Mouse (Mus musculus): ENCODE results near the gene Map6.

The Map6 gene

DNA sequence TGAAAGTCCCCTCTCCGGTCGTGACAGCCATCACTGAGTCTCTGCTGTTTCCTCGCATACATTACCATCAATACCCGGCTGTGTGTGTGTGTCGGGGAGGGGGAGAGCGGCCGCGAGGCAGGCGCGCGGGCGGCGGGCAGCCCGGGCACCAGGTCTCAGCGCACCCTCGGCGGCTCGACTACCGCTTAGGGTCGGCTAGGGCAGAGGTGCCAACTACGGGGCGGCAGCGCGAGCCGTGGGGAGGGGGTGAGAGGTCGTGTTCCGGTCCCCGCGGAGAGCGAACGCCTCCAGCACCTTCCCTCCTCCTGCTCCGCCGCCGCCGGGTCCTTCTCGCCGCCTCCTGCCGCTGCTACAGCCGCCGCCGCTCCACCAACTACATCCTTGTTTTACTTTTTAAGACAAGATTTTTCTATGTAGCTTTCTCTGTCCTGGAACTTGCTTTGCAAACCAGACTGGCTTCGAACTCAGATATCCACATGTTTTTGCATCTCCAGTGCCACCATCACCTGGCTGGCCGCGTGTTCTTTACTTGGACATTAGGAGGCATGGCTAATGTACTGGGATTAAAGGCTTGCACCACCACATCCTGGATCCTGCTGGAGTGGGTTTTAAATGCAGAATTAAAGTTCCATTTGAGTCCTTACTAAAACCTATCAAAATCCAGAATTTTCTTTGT is 18.2 kb upstream of the Map6 start:
- POLR2A ChIA-PET: interaction anchor here in 3 of 4 experiments (0.7 to 3.4 kb wide), 20 partner anchors 11 to 287 kb away, joined by 3 to 34 read pairs (median 4); partner anchors contain the start of genes Mogat2 (in 2 of the 3) and Uvrag (in 1 of the 3)

DNA sequence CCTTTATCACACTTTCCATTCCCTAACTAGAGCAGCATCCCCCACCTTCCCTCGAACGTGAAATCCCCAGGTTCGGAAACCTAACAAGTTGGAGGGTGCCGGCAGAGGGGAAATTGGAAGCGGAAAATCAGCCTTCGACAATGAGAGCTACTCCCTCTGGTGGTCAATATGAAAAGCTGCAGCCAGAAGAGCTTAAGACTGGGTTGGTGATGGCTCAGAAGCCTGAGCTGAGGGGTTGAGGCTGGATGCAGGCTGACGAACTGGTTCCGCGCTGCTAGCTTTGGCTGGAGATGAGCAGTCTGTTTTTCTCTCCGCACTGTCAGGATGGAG is 17.7 kb upstream of the Map6 start:
- CTCF ChIA-PET: interaction anchor here (0.5 to 2.8 kb wide), 69 partner anchors 9 to 1435 kb away, joined by 3 to 39 read pairs (median 4); partner anchors contain the start of genes Mogat2 (in 3 of the 4), Dgat2 (in 2 of the 4), Map6 (in 2 of the 4) and Uvrag (in 2 of the 4)
- POLR2A ChIA-PET: interaction anchor here in 3 of 4 experiments (0.7 to 3.4 kb wide), 26 partner anchors 11 to 287 kb away, joined by 3 to 34 read pairs (median 4); partner anchors contain the start of genes Mogat2 (in 2 of the 3), Gdpd5 (in 1 of the 3), Map6 (in 1 of the 3) and Uvrag (in 1 of the 3)

More for the DNA sequence above, 18.2 kb upstream of the Map6 start:
- CTCF ChIA-PET: interaction anchor here (0.5 to 2.8 kb wide), 49 partner anchors 8 to 1435 kb away, joined by 3 to 39 read pairs (median 5); partner anchors contain the start of genes Map6 (in 2 of the 4), Mogat2 (in 2 of the 4), Dgat2 (in 1 of the 4) and Gdpd5 (in 1 of the 4)

DNA sequence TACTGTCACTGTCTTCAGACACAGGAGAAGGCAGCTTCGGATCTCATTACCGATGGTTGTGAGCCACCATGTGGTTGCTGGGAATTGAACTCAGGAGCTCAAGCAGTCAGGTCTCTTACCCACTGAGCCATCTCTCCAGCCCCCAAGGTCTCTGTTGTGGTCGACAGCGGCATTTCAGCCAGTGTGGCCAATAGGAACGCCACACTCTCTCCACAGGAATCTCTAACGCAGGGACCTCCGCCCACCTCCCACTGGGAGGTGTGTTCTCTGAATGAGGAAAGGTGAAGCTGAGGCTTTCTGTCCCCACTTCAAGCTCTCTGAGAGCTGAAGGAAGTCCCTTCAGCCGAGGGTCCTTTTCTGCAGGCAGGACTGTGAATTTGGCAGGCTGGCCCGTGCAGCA is 16.9 kb upstream of the Map6 start:
- ChIA-PET CTCF (interaction anchor here (0.6 to 2.8 kb wide), 42 partner anchors 11 to 500 kb away, joined by 3 to 39 read pairs (median 5); partner anchors contain the start of genes Map6 (in 2 of the 4), Mogat2 (in 2 of the 4), Uvrag (in 2 of the 4) and Dgat2 (in 1 of the 4)), POLR2A (interaction anchor here in 3 of 4 experiments (0.6 to 3.4 kb wide), 24 partner anchors 11 to 980 kb away, joined by 3 to 34 read pairs (median 4); partner anchors contain the start of genes Mogat2 (in 2 of the 3), Gdpd5 (in 1 of the 3), Map6 (in 1 of the 3) and Serpinh1 (in 1 of the 3))

DNA sequence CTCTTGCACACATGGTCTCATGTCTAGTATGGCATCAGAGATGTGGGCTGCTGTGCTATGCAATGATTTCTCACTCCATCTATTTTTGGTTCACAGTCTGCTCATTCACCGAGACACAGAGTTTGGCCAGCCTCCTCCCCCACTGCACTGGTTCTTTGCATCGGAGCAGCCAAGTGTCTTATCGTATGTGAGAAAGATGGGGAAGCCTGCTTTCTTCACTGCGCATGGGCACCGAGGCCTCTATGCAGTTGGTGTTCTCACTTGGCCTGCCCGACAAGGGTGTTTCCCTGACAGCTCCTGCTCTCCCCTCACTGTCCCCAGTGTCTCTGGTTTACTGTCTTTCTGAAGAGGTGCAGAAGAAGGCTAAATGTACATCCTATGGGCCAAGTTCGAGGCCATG is 12.2 kb upstream of the Map6 start:
- CTCF ChIA-PET: interaction anchor here in 1 of 4 experiments (0.8 kb wide), 1 partner anchor 31 kb away, joined by 4 read pairs; no protein-coding TSS in a partner anchor
- POLR2A ChIA-PET: no interaction called here

DNA sequence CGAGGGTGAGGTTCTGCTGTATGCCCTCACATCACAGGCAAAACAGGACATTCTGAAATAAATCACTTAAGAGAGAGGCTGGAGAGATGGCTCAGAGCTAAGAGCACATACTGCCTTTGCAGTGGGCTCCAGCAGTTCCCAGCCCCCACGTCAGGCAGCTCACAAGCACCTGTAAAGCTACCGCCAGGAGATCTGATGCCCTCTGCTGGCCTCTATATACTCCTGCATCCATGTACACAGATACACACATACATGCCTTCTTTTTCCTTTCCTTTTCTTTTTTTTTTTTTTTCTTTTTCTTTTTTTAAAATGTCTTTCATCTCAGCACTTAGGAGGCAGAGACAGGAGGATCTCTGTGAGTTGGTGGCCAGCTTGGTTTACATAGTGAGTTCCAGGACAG is 5.3 kb upstream of the Map6 start:
- ChIA-PET CTCF (interaction anchor here (0.6 to 2.8 kb wide), 63 partner anchors 8 to 913 kb away, joined by 3 to 32 read pairs (median 3); partner anchors contain the start of genes Lipt2 (in 1 of the 4) and Mogat2 (in 1 of the 4)), POLR2A (interaction anchor here (0.5 to 5.3 kb wide), 11 partner anchors 9 to 415 kb away, joined by 3 to 34 read pairs (median 4); partner anchors contain the start of gene Uvrag (in 1 of the 4))

DNA sequence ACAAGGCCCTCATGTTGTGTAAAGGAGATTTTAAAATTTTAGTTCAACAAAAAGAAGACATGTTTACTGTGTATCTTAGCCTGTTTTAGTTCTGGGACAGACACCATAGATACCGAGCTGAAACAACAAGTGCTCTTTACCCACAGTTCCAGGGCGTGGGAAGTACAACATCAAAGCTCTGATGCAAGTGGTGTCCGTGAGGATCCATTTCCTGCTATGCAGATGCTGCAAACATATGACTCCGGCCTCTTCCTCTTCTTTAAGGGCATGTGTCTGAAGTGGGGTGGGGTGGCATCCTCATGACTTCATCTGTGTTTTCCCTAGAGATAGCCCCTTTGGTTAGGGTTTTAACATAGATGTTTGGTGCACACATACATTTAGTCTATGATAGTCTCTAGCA is 3.7 kb upstream of the Map6 start:
- ChIA-PET POLR2A (interaction anchor here in 1 of 4 experiments (5.3 kb wide), 1 partner anchor 13 kb away, joined by 34 read pairs; no protein-coding TSS in a partner anchor), CTCF (interaction anchor here in 1 of 4 experiments (2.8 kb wide), 1 partner anchor 14 kb away, joined by 32 read pairs; no protein-coding TSS in a partner anchor)

DNA sequence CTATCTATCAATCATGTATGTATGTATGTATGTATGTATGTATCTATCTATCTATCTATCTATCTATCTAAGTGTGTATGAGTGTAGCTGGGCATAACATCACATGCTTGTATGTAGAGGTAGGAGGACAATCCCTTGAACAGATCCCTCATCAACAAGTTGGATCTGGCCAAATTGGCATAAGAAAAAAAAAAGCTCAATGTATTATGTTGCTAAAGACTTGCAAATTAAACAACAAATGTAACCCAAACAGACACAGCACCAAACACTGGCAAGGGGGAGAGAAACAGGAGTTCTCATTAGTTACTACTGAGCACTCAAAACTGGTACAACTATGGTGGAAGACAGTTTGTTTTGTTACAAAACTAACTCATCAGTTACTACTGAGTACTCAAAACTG is 2.6 kb upstream of the Map6 start:
- ChIA-PET CTCF (interaction anchor here (0.6 to 1.5 kb wide), 7 partner anchors 14 to 1109 kb away, joined by 3 to 4 read pairs (median 4); no protein-coding TSS in a partner anchor), POLR2A (interaction anchor here in 2 of 4 experiments (0.5 to 5.3 kb wide), 10 partner anchors 14 to 345 kb away, joined by 3 to 34 read pairs (median 3); partner anchors contain the start of gene Serpinh1 (in 1 of the 2))

DNA sequence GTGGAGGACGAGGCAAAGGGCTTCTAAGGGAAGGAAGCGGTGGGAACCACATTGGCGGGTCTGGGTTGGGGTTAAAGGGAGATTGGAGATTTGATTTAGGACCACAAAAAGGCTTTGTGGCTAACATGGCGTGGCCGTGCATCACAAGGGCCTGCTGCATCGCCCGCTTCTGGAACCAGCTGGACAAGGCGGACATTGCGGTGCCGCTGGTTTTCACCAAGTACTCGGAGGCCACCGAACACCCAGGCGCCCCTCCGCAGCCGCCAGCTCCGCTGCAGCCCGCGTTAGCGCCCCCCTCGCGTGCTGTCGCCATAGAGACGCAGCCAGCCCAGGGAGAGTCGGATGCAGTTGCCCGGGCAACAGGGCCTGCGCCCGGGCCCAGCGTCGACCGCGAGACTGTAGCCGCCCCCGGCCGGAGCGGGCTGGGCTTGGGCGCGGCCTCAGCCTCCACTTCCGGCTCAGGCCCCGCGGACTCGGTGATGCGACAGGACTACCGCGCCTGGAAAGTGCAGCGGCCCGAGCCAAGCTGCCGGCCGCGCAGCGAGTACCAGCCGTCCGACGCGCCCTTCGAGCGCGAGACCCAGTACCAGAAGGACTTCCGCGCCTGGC is 754 bp downstream of the Map6 start:
- POLR2A ChIA-PET: interaction anchor here in 1 of 4 experiments (1.6 to 2.5 kb wide), 4 partner anchors 35 to 215 kb away, joined by 4 to 9 read pairs (median 6); partner anchors contain the start of gene Rps3

DNA sequence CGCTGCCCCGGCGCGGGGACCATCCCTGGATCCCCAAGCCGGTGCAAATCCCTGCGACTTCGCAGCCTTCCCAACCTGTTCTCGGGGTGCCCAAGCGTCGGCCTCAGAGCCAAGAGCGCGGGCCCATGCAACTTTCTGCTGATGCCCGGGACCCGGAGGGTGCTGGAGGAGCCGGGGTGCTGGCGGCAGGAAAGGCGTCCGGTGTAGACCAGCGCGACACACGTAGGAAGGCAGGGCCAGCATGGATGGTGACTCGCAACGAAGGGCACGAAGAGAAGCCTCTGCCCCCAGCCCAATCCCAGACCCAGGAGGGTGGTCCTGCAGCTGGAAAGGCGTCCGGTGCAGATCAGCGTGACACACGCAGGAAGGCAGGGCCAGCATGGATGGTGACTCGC is 1.3 kb downstream of the Map6 start:
- POLR2A ChIA-PET: interaction anchor here in 1 of 4 experiments (0.8 to 3.0 kb wide), 8 partner anchors 15 to 215 kb away, joined by 3 to 10 read pairs (median 7); partner anchors contain the start of genes Dgat2 and Rps3
- CTCF ChIA-PET: interaction anchor here in 2 of 4 experiments (1.0 to 1.6 kb wide), 3 partner anchors 19 to 107 kb away, joined by 3 to 6 read pairs (median 4); no protein-coding TSS in a partner anchor

More for the DNA sequence above, 754 bp downstream of the Map6 start:
- CTCF ChIA-PET: interaction anchor here in 2 of 4 experiments (1.0 to 1.6 kb wide), 2 partner anchors 18 to 37 kb away, joined by 3 to 6 read pairs; no protein-coding TSS in a partner anchor

DNA sequence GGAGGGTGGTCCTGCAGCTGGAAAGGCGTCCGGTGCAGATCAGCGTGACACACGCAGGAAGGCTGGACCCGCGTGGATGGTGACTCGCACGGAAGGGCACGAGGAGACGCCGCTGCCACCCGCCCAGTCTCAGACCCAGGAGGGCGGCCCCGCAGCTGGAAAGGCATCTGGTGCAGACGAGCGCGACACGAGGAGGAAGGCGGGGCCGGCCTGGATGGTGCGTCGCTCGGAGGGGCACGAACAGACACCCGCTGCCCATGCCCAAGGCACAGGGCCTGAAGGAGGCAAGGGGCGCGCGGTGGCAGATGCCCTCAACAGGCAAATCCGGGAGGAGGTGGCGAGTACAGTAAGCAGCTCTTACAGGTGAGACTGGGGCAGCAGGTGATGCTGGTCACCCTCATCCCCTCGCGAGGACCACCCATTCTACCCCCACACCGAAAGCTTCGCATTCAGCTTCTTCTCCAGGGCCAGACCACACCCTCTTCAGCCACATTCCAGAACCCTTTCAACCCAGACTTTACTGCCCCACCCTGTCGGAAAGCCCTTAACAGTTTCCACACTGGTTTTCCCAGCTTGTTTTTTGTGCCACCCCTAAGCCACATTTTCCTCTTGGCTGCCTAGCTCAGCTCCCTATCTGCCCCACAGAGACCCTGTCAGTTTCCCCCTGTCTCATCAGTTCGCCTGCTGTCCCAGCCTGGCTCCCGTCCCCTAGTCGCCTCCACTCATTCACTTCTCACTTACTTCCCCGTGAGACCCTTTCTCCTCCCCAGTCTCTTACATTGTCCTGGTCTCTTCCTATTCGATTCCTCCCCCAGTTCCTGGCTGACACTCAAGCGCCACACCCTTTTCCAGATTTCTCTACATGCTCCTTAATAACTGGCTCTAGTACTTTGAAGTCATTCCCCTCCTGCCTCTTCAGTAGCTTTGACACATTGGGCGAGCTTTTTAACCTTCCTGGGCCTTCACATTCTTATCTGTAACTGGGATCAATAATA is 2.0 kb downstream of the Map6 start:
- ChIA-PET CTCF (interaction anchor here (0.6 to 2.3 kb wide), 7 partner anchors 20 to 118 kb away, joined by 3 to 8 read pairs (median 4); no protein-coding TSS in a partner anchor), POLR2A (interaction anchor here in 2 of 4 experiments (0.6 to 3.0 kb wide), 12 partner anchors 9 to 215 kb away, joined by 3 to 10 read pairs (median 4); partner anchors contain the start of genes Dgat2 (in 1 of the 2) and Rps3 (in 1 of the 2))

DNA sequence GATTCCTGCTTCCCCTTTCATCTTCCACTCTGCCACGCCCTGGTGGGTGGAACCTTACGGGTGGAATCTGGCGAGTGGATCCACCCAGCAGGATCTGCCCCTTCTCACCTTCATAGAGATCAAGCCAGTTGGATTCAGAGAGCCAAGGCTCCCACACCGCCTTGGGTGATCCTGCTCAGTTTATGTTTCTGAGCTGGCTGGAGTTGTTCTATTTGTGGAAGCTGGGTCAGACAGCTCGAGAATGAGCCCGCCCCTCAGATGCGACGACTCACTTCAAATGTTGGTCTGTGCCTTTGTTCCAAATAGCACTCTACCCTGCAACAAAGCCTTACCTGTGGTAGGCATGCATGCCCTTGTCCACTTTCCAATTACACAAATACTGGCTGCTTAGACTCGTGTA is 4.4 kb downstream of the Map6 start:
- ChIA-PET POLR2A (interaction anchor here in 1 of 4 experiments (0.9 to 1.0 kb wide), 2 partner anchors 90 to 115 kb away, joined by 3 to 4 read pairs; no protein-coding TSS in a partner anchor), CTCF (no interaction called here)

DNA sequence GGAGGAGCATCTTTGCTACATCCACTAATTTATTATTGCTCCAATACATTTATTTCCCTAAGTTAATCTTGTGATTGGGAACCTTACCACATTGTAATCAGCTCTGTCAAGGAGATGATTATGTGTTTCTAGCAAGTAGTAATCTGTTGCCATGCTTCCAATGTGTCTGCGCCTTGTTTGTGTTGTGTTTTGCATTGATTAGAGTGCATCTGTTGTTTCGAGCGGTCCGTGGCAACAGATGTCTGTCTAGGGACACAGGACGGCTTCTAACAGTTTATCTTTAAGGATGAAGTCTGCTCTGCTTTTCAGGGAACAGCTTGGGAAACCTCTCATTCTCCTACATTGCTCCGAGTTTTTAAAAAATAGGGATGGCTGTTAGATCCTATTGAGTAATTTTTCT is 7.9 kb downstream of the Map6 start:
- CTCF ChIA-PET: no interaction called here
- POLR2A ChIA-PET: interaction anchor here in 1 of 4 experiments (0.6 kb wide), 1 partner anchor 49 kb away, joined by 3 read pairs; no protein-coding TSS in a partner anchor

DNA sequence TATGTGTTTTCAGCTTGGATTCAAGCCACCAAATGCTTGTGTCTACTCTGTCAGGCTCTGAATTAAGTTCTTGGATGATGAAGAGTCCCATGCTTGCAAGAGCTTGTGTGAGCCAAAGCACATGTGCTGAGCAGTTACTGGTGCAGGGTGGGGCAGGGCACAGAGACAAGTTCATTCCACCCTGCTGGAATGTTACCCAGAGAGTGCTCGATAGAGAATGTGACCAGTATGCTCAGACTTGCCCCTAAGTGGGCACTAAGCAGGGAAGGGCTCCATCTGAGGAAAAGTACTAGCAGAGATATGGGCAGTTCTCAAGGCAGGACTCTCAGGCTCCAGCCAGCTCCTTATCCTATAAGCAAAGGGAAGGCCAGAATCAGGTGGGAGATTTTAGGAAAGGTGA is 9.4 kb downstream of the Map6 start:
- CTCF ChIA-PET: no interaction called here

DNA sequence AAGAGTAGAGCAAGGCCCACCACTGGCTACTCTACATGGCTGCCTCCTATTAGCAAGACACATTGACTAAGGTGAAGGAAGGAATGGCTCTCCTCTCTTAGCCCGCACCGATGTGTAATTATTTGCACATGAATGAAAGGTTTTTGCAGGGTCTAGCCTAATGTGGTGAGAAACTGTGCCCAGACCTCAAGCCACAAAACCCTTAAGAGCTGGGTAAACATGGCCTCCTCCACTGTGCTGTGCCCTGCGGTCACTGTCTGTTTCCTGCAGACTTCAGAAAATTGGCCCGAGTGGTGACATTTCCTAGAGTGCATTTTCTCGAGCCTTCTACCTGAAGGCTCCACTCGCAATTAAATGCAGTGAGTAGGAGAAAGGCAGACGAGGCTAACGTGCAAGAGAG is 11.1 kb downstream of the Map6 start:
- POLR2A ChIA-PET: interaction anchor here in 1 of 4 experiments (1.5 kb wide), 1 partner anchor 9 kb away, joined by 6 read pairs; no protein-coding TSS in a partner anchor
- CTCF ChIA-PET: interaction anchor here in 1 of 4 experiments (0.5 kb wide), 1 partner anchor 11 kb away, joined by 5 read pairs; the partner anchor contains the start of gene Map6

More for the DNA sequence above, 9.4 kb downstream of the Map6 start:
- POLR2A ChIA-PET: no interaction called here

DNA sequence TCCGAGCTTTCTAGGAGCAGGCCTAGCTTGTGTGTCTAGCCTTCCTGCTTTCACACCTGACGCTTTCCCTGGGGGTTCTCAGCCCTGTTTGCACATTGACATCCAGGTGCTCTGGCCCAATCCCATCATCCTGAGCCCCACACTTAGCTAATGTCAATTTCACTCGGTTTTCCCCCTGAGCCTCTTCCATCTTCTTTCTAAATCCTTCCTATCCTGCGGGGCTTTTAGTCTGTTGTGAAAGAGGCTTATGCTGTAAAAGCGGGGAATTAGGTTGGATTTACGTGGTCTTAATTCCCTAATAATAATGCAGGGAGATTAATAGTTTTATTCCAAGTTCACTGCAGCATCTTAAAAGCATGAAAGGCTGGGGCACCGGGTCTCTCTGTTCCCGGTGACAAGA is 12.3 kb downstream of the Map6 start:
- POLR2A ChIA-PET: interaction anchor here in 1 of 4 experiments (1.5 kb wide), 1 partner anchor 10 kb away, joined by 6 read pairs; no protein-coding TSS in a partner anchor
- CTCF ChIA-PET: interaction anchor here in 1 of 4 experiments (0.7 kb wide), 1 partner anchor 17 kb away, joined by 3 read pairs; no protein-coding TSS in a partner anchor

DNA sequence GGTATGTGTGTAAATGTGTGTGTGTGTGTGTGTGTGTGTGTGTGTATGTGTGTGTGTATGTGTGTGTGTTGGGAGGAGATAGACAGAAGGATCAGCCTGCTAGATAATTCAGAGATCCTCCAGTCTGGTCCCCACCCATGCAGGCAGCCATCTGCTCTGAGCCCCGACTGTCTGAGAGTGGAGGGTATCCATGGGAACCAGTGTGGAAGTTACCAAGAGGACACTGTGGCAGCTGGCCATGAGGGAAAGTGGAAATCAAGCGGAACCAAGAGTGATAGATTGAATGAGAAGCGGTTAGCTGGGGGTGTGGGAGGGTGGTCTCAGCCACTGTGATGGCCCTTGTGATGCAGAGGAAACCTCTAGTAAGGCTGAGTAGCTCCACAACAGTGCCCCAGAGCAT is 20.0 kb downstream of the Map6 start:
- ChIA-PET CTCF (no interaction called here), POLR2A (interaction anchor here in 1 of 4 experiments (0.8 kb wide), 1 partner anchor 617 kb away, joined by 3 read pairs; no protein-coding TSS in a partner anchor)

DNA sequence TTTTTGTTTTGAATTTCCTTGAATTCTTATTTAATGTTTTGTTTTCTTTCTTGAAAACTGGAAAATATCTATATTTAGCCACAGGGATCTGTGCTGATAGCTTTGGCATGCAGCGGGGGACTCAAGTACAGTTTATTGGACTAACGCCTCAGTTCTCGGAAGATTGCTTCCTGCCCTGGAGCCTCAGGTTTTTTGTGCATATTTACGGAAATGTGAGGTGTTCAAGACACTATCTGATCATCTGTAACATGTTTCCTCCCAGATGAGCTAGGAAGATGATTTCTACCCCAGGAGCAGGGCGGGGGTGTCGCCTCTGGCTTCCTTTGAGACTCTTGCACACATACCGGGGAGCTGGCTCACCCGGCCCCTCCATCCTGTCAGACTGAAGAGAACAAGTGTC is 22.8 kb downstream of the Map6 start:
- CTCF ChIA-PET: interaction anchor here in 1 of 4 experiments (0.6 kb wide), 1 partner anchor 28 kb away, joined by 3 read pairs; no protein-coding TSS in a partner anchor
- POLR2A ChIA-PET: interaction anchor here in 3 of 4 experiments (0.5 to 2.8 kb wide), 5 partner anchors 13 to 33 kb away, joined by 3 to 16 read pairs (median 4); no protein-coding TSS in a partner anchor

Measured in embryonic stem cell, embryonic (primary cell).